Mouse (Mus musculus): ENCODE data around the gene Ptprg.

- no peak for TF ChIP-seq CTCF (IDR thresholded peaks at IDR 0.05; ENCODE audit: extremely low read depth, insufficient read length, insufficient replicate concordance, low read depth, low read length)
- no peak for TF ChIP-seq POLR2A (IDR thresholded peaks at IDR 0.05; ENCODE audit: low read depth, low read length)
Measured at GRCm38 (mm10) chr14:11569734-11570133, 16.4 kb downstream of the Ptprg start.

All from small intestine, adult 2 months (tissue).